Mouse (Mus musculus) A20 (cell line): Measurements from ENCODE around the gene Igsf21.

Source experiments
- DNase-seq: peaks from one replicate; pipeline ENCODE4 v3.0.0-alpha.2; 2011; ENCODE audit warnings: low read depth, low spot score

Gene Igsf21

DNA sequence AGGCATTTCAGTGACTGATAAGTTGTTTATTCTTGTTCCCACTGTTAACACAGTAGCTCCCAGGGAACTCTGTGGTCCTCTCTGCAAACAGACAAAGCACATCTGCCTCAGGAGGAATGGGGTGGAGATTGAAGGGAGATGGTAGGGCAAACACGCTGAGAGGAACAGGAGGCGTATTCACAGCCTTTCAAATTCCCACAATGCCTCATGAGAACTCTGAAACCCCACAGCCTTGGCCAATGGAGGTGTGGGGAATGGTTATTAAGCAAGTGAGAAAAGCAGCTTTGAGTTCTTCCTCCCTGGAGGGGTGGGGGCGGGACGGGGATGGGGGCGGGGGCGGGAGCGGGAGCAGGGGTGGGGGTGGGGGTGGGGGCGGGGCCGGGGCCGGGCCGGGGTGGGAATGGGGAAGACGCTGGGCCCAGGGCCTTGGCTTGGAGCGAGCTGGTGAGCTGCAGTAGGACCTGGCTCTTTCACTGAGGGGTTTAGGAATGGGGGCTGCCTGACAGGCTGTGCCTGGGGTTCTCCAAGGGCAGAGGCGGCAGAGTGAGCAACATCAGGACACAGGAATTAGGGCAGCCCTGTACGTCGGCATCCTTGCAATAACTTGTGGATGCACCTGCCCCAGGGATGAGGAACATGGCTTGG lies 253.4 kb downstream of the Igsf21 start:
- no peak for DNase-seq

DNA sequence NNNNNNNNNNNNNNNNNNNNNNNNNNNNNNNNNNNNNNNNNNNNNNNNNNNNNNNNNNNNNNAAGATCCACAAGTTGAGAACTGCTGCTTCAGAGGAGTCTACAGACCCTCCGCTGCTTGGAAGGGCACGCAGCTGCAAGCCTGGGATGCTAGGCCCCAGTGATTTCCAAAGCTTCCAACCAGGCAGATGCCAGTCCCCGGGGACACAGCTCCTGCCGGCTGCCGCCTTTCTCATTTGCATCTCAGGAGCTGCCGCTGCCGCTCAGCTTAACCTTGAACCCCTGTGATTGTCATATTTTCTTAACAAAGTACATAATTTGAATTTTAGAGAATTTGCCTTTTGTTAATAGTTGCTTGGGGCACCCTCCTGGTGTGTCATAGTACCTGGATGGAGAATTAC lies 259.7 kb downstream of the Igsf21 start:
- no peak for DNase-seq

DNA sequence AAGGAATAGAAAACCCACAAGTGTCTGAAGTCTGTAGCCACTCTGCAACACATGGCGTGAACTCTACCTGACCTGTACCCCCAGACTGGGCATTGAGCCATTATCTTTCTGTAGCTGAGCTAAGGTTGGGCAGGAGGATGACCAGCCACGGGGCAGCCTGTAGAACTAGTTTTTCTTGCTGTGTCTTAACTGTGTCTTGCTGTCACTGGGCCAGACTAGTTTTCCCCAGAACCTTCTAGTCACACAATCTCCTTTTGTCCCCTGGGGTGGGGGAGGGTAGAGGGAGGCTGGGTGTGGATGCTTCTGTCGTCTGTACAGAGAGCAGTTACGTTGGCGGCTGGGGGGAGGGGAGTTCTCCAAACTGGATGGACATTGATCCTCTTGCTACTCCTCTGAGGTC lies 267.9 kb downstream of the Igsf21 start:
- no peak for DNase-seq

DNA sequence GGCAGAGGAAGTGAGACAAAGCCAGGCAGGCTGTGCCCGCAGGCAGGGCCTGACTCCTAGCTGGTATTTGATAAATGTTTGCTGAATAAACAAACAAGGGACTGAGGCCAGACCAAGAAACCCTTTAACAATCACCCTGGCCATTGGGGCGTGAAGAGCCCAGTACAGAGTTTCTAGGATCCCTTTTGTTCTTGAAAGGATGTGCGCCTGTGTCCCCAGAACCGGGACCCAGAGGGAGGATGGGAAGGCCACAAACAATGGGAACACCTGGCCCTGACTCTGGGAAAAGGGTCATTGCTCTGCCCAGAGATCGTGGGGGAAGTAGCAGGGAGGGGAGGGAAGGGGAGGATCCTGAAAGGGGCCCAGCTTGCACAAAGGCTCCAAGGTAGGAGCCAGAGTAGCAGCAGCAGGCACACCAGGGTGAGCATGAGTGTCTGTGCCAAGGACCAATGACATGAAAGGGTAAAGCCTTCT lies 269.2 kb downstream of the Igsf21 start:
- no peak for DNase-seq
